8 mouse cellular contexts compared by ENCODE assay signal in genomic region chrX:69360238-69361054, GRCm38 (mm10). TPM values are rescaled to one million over a fixed set of nuclear protein-coding genes. Genes with fewer than 3 reads are reported as not detected.
DNase-seq lines count a peak whose midpoint lies in the region; ATAC-seq and TF ChIP-seq lines count a peak whose summit lies in the region.

Gene Aff2 (plus strand): TSS chrX:69360294.

- no peak for TF ChIP-seq CTCF in heart, postnatal 0 days (IDR thresholded peaks at IDR 0.05; ENCODE audit: low read depth)

- H3K27ac ChIP-seq in embryonic facial prominence, embryonic 15.5 days (replicated peaks), result no peak within 1 kb of the TSS
- peak within 1 kb of the TSS; percentile 55 for H3K27ac ChIP-seq in heart, postnatal 0 days (ENCODE audit: low read depth)
- H3K27ac ChIP-seq in liver, embryonic 16.5 days (ENCODE audit: low read length), result no peak within 1 kb of the TSS

- no peak for TF ChIP-seq EP300 in heart, postnatal 0 days (IDR thresholded peaks at IDR 0.05; ENCODE audit: low read depth)

- peaks cover 23% of the 10 kb centered on the region; the same call in 1 of the 2 replicates for H3K27me3 ChIP-seq in embryonic facial prominence, embryonic 15.5 days
- no peaks in the 10 kb centered on the region for H3K27me3 ChIP-seq in heart, postnatal 0 days (ENCODE audit: control insufficient read depth, insufficient read depth, low read length)
- peaks cover 26% of the 10 kb centered on the region for H3K27me3 ChIP-seq in liver, embryonic 16.5 days (ENCODE audit: control insufficient read depth, insufficient read depth, low read depth, low read length)

- no peaks in the 10 kb centered on the region for H3K9me3 ChIP-seq in embryonic facial prominence, embryonic 15.5 days (replicated peaks)
- H3K9me3 ChIP-seq in heart, postnatal 0 days (replicated peaks; ENCODE audit: control insufficient read depth, low read length), result no peaks in the 10 kb centered on the region
- H3K9me3 ChIP-seq in liver, embryonic 16.5 days (replicated peaks; ENCODE audit: control insufficient read depth, low read length), result no peaks in the 10 kb centered on the region

- WGBS in embryonic facial prominence, embryonic 15.5 days, result 15% methylated on average over 47 of the region's 79 CpGs
- 19% methylated on average over 43 of the region's 79 CpGs for WGBS in heart, postnatal 0 days
- WGBS in liver, embryonic 16.5 days (ENCODE audit: insufficient replicate concordance), result 12% methylated on average over 50 of the region's 79 CpGs

- ATAC-seq in embryonic facial prominence, embryonic 15.5 days (ENCODE audit: insufficient number of reproducible peaks, low FRiP score, low TSS enrichment, low read depth), result peak; percentile 82
- ATAC-seq in heart, postnatal 0 days (ENCODE audit: insufficient read depth, low read depth), result peak; percentile 62
- ATAC-seq in liver, embryonic 16.5 days (ENCODE audit: low read depth), result no peak

- peak within 1 kb of the TSS; percentile 28 for H3K9ac ChIP-seq in embryonic facial prominence, embryonic 15.5 days
- H3K9ac ChIP-seq in heart, postnatal 0 days (replicated peaks; ENCODE audit: low read depth, low read length), result peak within 1 kb of the TSS; percentile 55
- H3K9ac ChIP-seq in liver, embryonic 16.5 days (ENCODE audit: low read depth, low read length), result no peak within 1 kb of the TSS

- peak within 1 kb of the TSS; percentile 57 for H3K4me2 ChIP-seq in embryonic facial prominence, embryonic 15.5 days (replicated peaks)
- peak within 1 kb of the TSS; percentile 66 for H3K4me2 ChIP-seq in heart, postnatal 0 days (ENCODE audit: low read depth, low read length)
- H3K4me2 ChIP-seq in liver, embryonic 16.5 days (ENCODE audit: low read depth, low read length), result peak within 1 kb of the TSS; percentile 49

- H3K4me1 ChIP-seq in embryonic facial prominence, embryonic 15.5 days, result no peaks in the 10 kb centered on the region
- H3K4me1 ChIP-seq in heart, postnatal 0 days (ENCODE audit: control insufficient read depth, insufficient read depth), result no peaks in the 10 kb centered on the region; the same call in 1 of the 2 replicates
- H3K4me1 ChIP-seq in liver, embryonic 16.5 days (ENCODE audit: control insufficient read depth, low read depth, low read length), result no peaks in the 10 kb centered on the region

- peak within 1 kb of the TSS; percentile 60 for H3K4me3 ChIP-seq in embryonic facial prominence, embryonic 15.5 days (replicated peaks)
- H3K4me3 ChIP-seq in heart, postnatal 0 days (ENCODE audit: low read depth, low read length), result peak within 1 kb of the TSS; percentile 67
- H3K4me3 ChIP-seq in liver, embryonic 16.5 days (ENCODE audit: low read depth, low read length), result peak within 1 kb of the TSS; percentile 52

- peak; percentile 9 for DNase-seq in thymus, postnatal 4 days
- DNase-seq in thymus, postnatal 25 days, result no peak
- no peak for DNase-seq in heart, postnatal 0 days (ENCODE audit: low spot score)
- peak; percentile 28 to 43 for DNase-seq in layer of hippocampus, adult 18-20 months (ENCODE audit: low spot score in 2 of 2)
- peak; percentile 65 for DNase-seq in retina, embryonic 14.5 days (ENCODE audit: low spot score)
- DNase-seq in spleen, postnatal 14 days (ENCODE audit: low spot score in 2 of 2), result no peak

- H3K36me3 ChIP-seq in embryonic facial prominence, embryonic 15.5 days, result no peaks in the 10 kb centered on the region
- no peaks in the 10 kb centered on the region for H3K36me3 ChIP-seq in heart, postnatal 0 days (replicated peaks; ENCODE audit: control insufficient read depth, insufficient read depth, low read length)
- H3K36me3 ChIP-seq in liver, embryonic 16.5 days (ENCODE audit: control insufficient read depth, insufficient read depth), result no peaks in the 10 kb centered on the region

RNA-seq across cellular contexts. Expression of gene Aff2, which starts in this region (rescaled TPM):
- polyA plus RNA-seq in embryonic facial prominence, embryonic 15.5 days (2015; fragmentation: Nextera tagmentation; extraction: Ambion mirVana), result 3.7 and 5.0 TPM in 2 replicates
- total RNA-seq in heart, postnatal 0 days (2014; rRNA removed; ENCODE audit: low replicate concordance), result 3.1 and 4.2 TPM in 2 replicates
- polyA plus RNA-seq in heart, postnatal 0 days (2015; fragmentation: Nextera tagmentation; extraction: Ambion mirVana), result 2.5 and 3.1 TPM in 2 replicates
- total RNA-seq in layer of hippocampus, adult 18-20 months (2021), result 10 to 100 TPM; 20.5 to 21.2 TPM
- polyA plus RNA-seq in liver, embryonic 16.5 days (2015; fragmentation: Nextera tagmentation; extraction: Ambion mirVana), result 0.22 and 0.55 TPM in 2 replicates

Comparison
In these comparisons a context has a peak if more than half of its experiments do, and no peak if none do; other contexts are left out.
1. DNase-seq: peak in thymus, postnatal 4 days (single experiment), layer of hippocampus, adult 18-20 months (2 of 2) and retina, embryonic 14.5 days (single experiment); none in thymus, postnatal 25 days (single experiment), heart, postnatal 0 days (single experiment) and spleen, postnatal 14 days (0 of 2).
2. Peak in every context shown above with its lines, with median percentiles within 50 percentile points of each other: H3K4me2 ChIP-seq and H3K4me3 ChIP-seq.